Mouse (Mus musculus) liver, embryonic 11.5 days (tissue): ENCODE results near the gene Vmn2r9. TPM values are rescaled to one million over a fixed set of nuclear protein-coding genes. Genes with fewer than 3 reads are reported as not detected.

Experiments
- polyA plus RNA-seq: library from polyadenylated mRNA; unstranded; fragments of >200 nt; fragmentation: Nextera tagmentation; extraction: Ambion mirVana; gene quantifications from 2 replicates; pipeline ENCODE4 v1.2.1, GENCODE M21; 2014

The Vmn2r9 gene
- polyA plus RNA-seq, 1 experiment from 2014 or later: not detected

Other genes with a start within 250 kb of the Vmn2r9 start
- 55.0 and 55.6 TPM in 2 replicates for gene Gak, start 222.8 kb downstream of the Vmn2r9 start, polyA plus RNA-seq
- 24.7 and 30.4 TPM in 2 replicates for gene Tmem175, start 222.8 kb downstream of the Vmn2r9 start, polyA plus RNA-seq
- 9.8 and 10.1 TPM in 2 replicates for gene Idua, start 192.3 kb downstream of the Vmn2r9 start, polyA plus RNA-seq
- 5.8 and 8.8 TPM in 2 replicates for gene Dgkq, start 182.9 kb downstream of the Vmn2r9 start, polyA plus RNA-seq
- 11.6 and 14.4 TPM in 2 replicates for gene Slc26a1, start 177.0 kb downstream of the Vmn2r9 start, polyA plus RNA-seq
- 21.3 and 22.1 TPM in 2 replicates for gene Fgfrl1, start 160.2 kb downstream of the Vmn2r9 start, polyA plus RNA-seq
- gene Rnf212, start 77.6 kb downstream of the Vmn2r9 start, polyA plus RNA-seq: 2.4 and 3.2 TPM in 2 replicates
- gene Tmed11, start 57.2 kb downstream of the Vmn2r9 start, polyA plus RNA-seq: not detected in 2 replicates
- gene Vmn2r8, start 43.8 kb downstream of the Vmn2r9 start, polyA plus RNA-seq: not detected in 2 replicates
- gene Vmn2r10, start 153.9 kb upstream of the Vmn2r9 start, polyA plus RNA-seq: not detected in 2 replicates
- gene Vmn2r11, start 207.0 kb upstream of the Vmn2r9 start, polyA plus RNA-seq: not detected in 2 replicates
- gene Vmn2r12, start 245.3 kb upstream of the Vmn2r9 start, polyA plus RNA-seq: not detected in 2 replicates